In genomic region chr2:52991688-52992194, GRCm38 (mm10) we compare ENCODE assay signal across 12 mouse cellular contexts.
A peak's percentile ranks its signal among the peaks of the same experiment; 100 is the strongest.
DNase-seq lines count a peak whose midpoint lies in the region; ATAC-seq and TF ChIP-seq lines count a peak whose summit lies in the region.
"Had no signal": no experiment of that assay in that cellular context is flagged by ENCODE, and none has a peak within 500 bp of the region (broad histone marks: within the 10 kb centered on the region; RNA-seq: fewer than 3 reads in every experiment).

No protein-coding gene starts in this region.

- H3K36me3 ChIP-seq in embryonic facial prominence, embryonic 13.5 days, result no peaks in the 10 kb centered on the region
- H3K36me3 ChIP-seq: liver, embryonic 15.5 days had no signal

- H3K9me3 ChIP-seq in embryonic facial prominence, embryonic 13.5 days, result no peaks in the 10 kb centered on the region; the same call in 1 of the 2 replicates
- H3K9me3 ChIP-seq: liver, embryonic 15.5 days had no signal

- no peak overlapping the region for H3K9ac ChIP-seq in embryonic facial prominence, embryonic 13.5 days
- H3K9ac ChIP-seq: liver, embryonic 15.5 days had no signal

- 71% methylated on average over 5 of the region's 5 CpGs for WGBS in embryonic facial prominence, embryonic 13.5 days

- no peaks in the 10 kb centered on the region for H3K27me3 ChIP-seq in embryonic facial prominence, embryonic 13.5 days
- H3K27me3 ChIP-seq: liver, embryonic 15.5 days had no signal

- DNase-seq in heart, adult 11 months, result peak; percentile 95
- DNase-seq in heart, postnatal 4 days, result no peak
- DNase-seq in layer of hippocampus, adult 2 months (ENCODE audit: low spot score in 2 of 2), result no peak
- DNase-seq in layer of hippocampus, postnatal 14 days (ENCODE audit: low spot score in 2 of 2), result no peak
- DNase-seq in lung, postnatal 36 days, result peak; percentile 46
- DNase-seq in thymus, postnatal 14 days, result no peak
- DNase-seq in gastrocnemius, postnatal 10 days, result no peak
- DNase-seq: adrenal gland, postnatal 25 days; cerebellum, adult 8-10 months had no signal

- TF ChIP-seq CTCF in layer of hippocampus, adult 2 months (conservative IDR thresholded peaks at IDR 0.05), result no peak

- H3K4me3 ChIP-seq in layer of hippocampus, adult 2 months, result no peak overlapping the region
- H3K4me3 ChIP-seq in embryonic facial prominence, embryonic 13.5 days, result no peak overlapping the region
- H3K4me3 ChIP-seq: erythroblast, embryonic 14.5 days; liver, embryonic 15.5 days had no signal

- peak overlapping the region; percentile 21 for H3K27ac ChIP-seq in layer of hippocampus, adult 2 months
- peak overlapping the region; percentile 66; the same call in 1 of the 2 replicates for H3K27ac ChIP-seq in embryonic facial prominence, embryonic 13.5 days
- H3K27ac ChIP-seq: liver, embryonic 15.5 days had no signal

- ATAC-seq in embryonic facial prominence, embryonic 13.5 days (ENCODE audit: insufficient number of reproducible peaks, insufficient read depth, low FRiP score, low TSS enrichment, low read depth), result no peak

- H3K4me2 ChIP-seq in embryonic facial prominence, embryonic 13.5 days, result peak overlapping the region; percentile 21
- H3K4me2 ChIP-seq: liver, embryonic 15.5 days had no signal

- peaks cover 25% of the 10 kb centered on the region for H3K4me1 ChIP-seq in embryonic facial prominence, embryonic 13.5 days
- H3K4me1 ChIP-seq: liver, embryonic 15.5 days had no signal

Comparison
In these comparisons a context has a peak if more than half of its experiments do, and no peak if none do; other contexts are left out.
1. DNase-seq: peak in heart, adult 11 months (single experiment) and lung, postnatal 36 days (single experiment); none in heart, postnatal 4 days (single experiment), layer of hippocampus, adult 2 months (0 of 2), layer of hippocampus, postnatal 14 days (0 of 2), thymus, postnatal 14 days (single experiment) and gastrocnemius, postnatal 10 days (single experiment).